Mouse (Mus musculus) small intestine, adult 10 weeks (tissue): Measurements from ENCODE around the gene Shisa8. TPM values are rescaled to one million over a fixed set of nuclear protein-coding genes. Genes with fewer than 3 reads are reported as not detected.

Experiments
- polyA plus RNA-seq: library from polyadenylated mRNA; stranded (reverse); fragments of 350-450 nt; fragmentation: Illumina TruSeq; extraction: RNeasy Lipid Tissue Mini Kit (QIAGEN cat#74804); gene quantifications from one replicate; pipeline ENCODE4 v1.2.3, GENCODE M21; 2014; ENCODE audit warnings: low replicate concordance

Shisa8 gene
- not detected for polyA plus RNA-seq

GRCm38 (mm10) chr15:82212752-82213063, at the start of gene Shisa8:
Gene Shisa8, minus strand, starts transcription at chr15:82212815.

GRCm38 (mm10) chr15:82252097-82252496, 39.5 kb upstream of the Shisa8 start, which contains the start of gene 1500009C09Rik:
Gene 1500009C09Rik, plus strand, starts transcription at chr15:82252397.

GRCm38 (mm10) chr15:82244115-82244804, 31.6 kb upstream of the Shisa8 start, which contains the start of gene Cenpm:
Gene Cenpm, minus strand, starts transcription at chr15:82244748.

DNA sequence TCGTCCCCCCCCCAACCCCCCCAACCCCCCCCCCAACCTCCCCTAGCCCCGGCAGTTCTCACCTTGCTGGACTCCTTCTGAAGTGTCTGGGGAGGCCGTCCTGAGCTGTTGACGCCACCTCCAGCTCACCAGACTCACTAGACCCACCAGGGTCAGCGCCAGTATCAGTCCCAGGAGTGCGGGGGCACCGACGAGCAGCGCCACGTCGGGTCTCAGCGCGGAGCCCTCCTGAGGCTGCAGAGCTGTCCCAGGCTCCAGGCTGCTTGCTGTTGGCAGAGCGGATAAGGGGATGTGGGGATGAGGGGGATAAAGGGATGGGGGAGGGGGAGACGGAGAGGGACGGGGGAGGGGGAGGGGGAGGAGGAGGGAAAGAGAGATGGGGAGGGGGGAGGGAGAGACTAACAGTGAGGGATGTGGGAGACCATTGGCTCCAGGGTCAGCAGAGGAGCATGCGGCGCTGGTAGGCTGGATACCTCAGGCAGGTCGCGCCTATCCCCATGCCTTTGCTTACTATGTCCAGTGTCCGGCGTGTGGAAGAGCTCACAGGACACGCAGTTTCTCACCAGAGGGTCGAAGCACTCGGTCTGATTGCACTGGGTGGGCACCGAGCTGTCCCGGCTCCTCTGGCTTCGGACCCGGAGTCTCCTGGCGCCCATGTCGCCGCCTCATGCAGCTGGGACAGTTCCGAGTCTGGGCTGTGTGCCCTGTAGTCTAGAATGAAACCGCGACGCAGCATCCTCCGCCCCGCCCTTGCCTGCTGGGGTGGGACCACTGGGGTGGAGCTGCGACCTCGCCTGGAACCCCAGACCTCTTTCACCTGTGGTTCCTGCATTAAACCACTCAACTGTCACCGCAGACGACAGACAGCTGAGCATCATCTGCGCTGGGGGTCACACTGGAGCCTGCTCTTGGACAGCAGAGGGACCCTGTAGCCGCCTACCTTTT, 11.3 kb upstream of the Shisa8 start, which contains the start of gene Tnfrsf13c:
Gene Tnfrsf13c, minus strand, starts transcription at position 713 of the 945 bp plus-strand sequence.

Other genes starting within 250 kb of the Shisa8 start
- gene 1700029P11Rik, start 232.3 kb downstream of the Shisa8 start, polyA plus RNA-seq, result not detected
- 84.1 TPM for gene Xrcc6, start 225.0 kb downstream of the Shisa8 start, polyA plus RNA-seq
- 13.1 TPM for gene Desi1, start 179.0 kb downstream of the Shisa8 start, polyA plus RNA-seq
- gene Snu13, start 165.2 kb downstream of the Shisa8 start, polyA plus RNA-seq, result 260 TPM
- not detected for gene 4930407I10Rik, start 153.7 kb downstream of the Shisa8 start, polyA plus RNA-seq
- gene Mei1, start 142.8 kb downstream of the Shisa8 start, polyA plus RNA-seq, result not detected
- gene Ccdc134, start 84.9 kb downstream of the Shisa8 start, polyA plus RNA-seq, result 1.7 TPM
- 8.6 TPM for gene Srebf2, start 65.6 kb downstream of the Shisa8 start, polyA plus RNA-seq
- gene Tnfrsf13c, start 11.6 kb upstream of the Shisa8 start, polyA plus RNA-seq, result 1.2 TPM
- 0.37 TPM for gene Cenpm, start 31.9 kb upstream of the Shisa8 start, polyA plus RNA-seq
- gene 1500009C09Rik, start 39.6 kb upstream of the Shisa8 start, polyA plus RNA-seq, result not detected
- 0.67 TPM for gene Sept3, start 62.1 kb upstream of the Shisa8 start, polyA plus RNA-seq
- gene Wbp2nl, start 86.1 kb upstream of the Shisa8 start, polyA plus RNA-seq, result not detected
- gene Naga, start 126.1 kb upstream of the Shisa8 start, polyA plus RNA-seq, result 8.7 TPM
- 0.33 TPM for gene Pheta2, start 126.1 kb upstream of the Shisa8 start, polyA plus RNA-seq
- gene Smdt1, start 126.1 kb upstream of the Shisa8 start, polyA plus RNA-seq, result 54.0 TPM
- gene Ndufa6, start 141.5 kb upstream of the Shisa8 start, polyA plus RNA-seq, result 330 TPM
- gene Cyp2d22, start 167.4 kb upstream of the Shisa8 start, polyA plus RNA-seq, result 17.8 TPM
- gene Cyp2d11, start 181.2 kb upstream of the Shisa8 start, polyA plus RNA-seq, result not detected
- not detected for gene Cyp2d10, start 194.4 kb upstream of the Shisa8 start, polyA plus RNA-seq
- gene Cyp2d9, start 220.6 kb upstream of the Shisa8 start, polyA plus RNA-seq, result not detected